Mouse (Mus musculus): ENCODE data around the gene Cir1. TPM values are rescaled to one million over a fixed set of nuclear protein-coding genes. Genes with fewer than 3 reads are reported as not detected.
A peak's percentile ranks its signal among the peaks of the same experiment; 100 is the strongest.

The Cir1 gene
- polyA plus RNA-seq, 1 experiment = 6.6 TPM

DNA sequence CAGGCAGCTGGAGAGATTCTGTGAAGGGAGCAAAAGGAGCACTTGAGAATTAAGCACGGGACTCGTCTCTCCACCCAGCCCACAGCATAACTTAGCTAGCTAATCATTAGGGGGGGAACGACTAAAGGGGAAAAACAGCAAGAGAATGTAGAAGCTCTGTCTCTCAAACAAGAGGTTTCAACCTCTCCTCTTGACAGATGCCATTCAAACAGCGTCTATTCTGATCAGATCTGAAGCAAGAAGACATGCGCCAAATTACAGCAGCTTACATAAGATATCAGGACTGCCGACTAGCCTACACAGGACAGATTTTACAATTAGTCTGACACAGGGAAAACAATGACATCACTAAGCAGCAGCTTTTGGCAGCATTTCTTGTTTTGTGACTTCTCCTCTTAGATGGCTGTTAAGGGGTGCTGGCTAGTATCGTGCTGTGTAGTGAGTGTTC lies 39.5 kb upstream of the Cir1 start:
- no peak for TF ChIP-seq MYOG (IDR thresholded peaks at IDR 0.05; ENCODE audit: control insufficient read depth in 1 of 3, insufficient read depth in 1 of 3, insufficient read length in 2 of 3, low read depth in 2 of 3)
- no peak for TF ChIP-seq MAX (IDR thresholded peaks at IDR 0.05; ENCODE audit: low read depth)
- no peak for TF ChIP-seq E2F4 (IDR thresholded peaks at IDR 0.05; ENCODE audit: insufficient read depth)
- TF ChIP-seq TCF12 (IDR thresholded peaks at IDR 0.05; ENCODE audit: insufficient read depth, poor library complexity, severe bottlenecking) = no peak
- peak; percentile 79; the same call in 1 of the 2 replicates for TF ChIP-seq CEBPB (IDR thresholded peaks at IDR 0.05; ENCODE audit: insufficient read depth, poor library complexity, severe bottlenecking)
- Histone ChIP-seq H3K27me3 (ENCODE audit: control insufficient read depth, insufficient read depth, insufficient read length) (no peaks in the 10 kb centered on the region), H3ac (ENCODE audit: control insufficient read depth, insufficient read length) (no peak overlapping the region), H3K36me3 (ENCODE audit: control insufficient read depth, insufficient read depth) (no peaks in the 10 kb centered on the region), H3K4me2 (ENCODE audit: low read depth) (peak overlapping the region; percentile 81), H3K79me2 (ENCODE audit: control insufficient read depth, insufficient read depth) (no peaks in the 10 kb centered on the region), H3K4me3 (no peak overlapping the region)

DNA sequence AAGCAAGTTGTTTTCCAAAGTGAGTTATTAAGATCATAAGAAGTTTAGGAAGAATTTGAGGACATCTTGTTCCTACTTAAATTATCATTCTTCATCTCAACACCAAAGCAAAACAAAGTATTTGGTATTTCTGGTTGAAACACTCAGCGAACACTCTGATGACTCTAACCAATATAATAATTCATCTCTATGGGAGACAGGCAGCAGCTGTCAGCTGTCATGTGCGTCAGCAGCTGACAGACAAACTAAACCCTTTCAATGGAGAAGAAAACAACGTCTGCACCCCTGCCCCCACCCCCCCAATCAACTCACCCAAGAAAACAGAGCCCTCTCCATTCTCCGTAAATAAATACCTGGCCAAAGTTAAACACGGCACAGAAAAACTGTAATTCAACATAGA lies 39.0 kb upstream of the Cir1 start:
- Histone ChIP-seq H3K4me3 (no peak overlapping the region), H3K79me2 (ENCODE audit: control insufficient read depth, insufficient read depth) (no peaks in the 10 kb centered on the region), H3ac (ENCODE audit: control insufficient read depth, insufficient read length) (no peak overlapping the region), H3K4me2 (ENCODE audit: low read depth) (peak overlapping the region; percentile 81), H3K36me3 (ENCODE audit: control insufficient read depth, insufficient read depth) (no peaks in the 10 kb centered on the region), H3K27me3 (ENCODE audit: control insufficient read depth, insufficient read depth, insufficient read length) (no peaks in the 10 kb centered on the region)
- no peak for TF ChIP-seq E2F4 (IDR thresholded peaks at IDR 0.05; ENCODE audit: insufficient read depth)
- TF ChIP-seq MYOD1 (IDR thresholded peaks at IDR 0.05; ENCODE audit: control insufficient read depth in 1 of 3, insufficient read length in 2 of 3, low read depth in 2 of 3) = peak; percentile 97 to 99 (median 97)
- peak; percentile 25 for TF ChIP-seq USF1 (IDR thresholded peaks at IDR 0.05; ENCODE audit: low read depth)
- no peak for TF ChIP-seq REST (IDR thresholded peaks at IDR 0.05; ENCODE audit: insufficient read depth, insufficient read length)
- no peak for TF ChIP-seq MAX (IDR thresholded peaks at IDR 0.05; ENCODE audit: low read depth)
- TF ChIP-seq TCF3 (IDR thresholded peaks at IDR 0.05; ENCODE audit: insufficient read length, low read depth) = peak; percentile 90
- TF ChIP-seq CEBPB (IDR thresholded peaks at IDR 0.05; ENCODE audit: insufficient read depth, poor library complexity, severe bottlenecking) = no peak
- no peak for TF ChIP-seq SRF (IDR thresholded peaks at IDR 0.05; ENCODE audit: control insufficient read depth, insufficient read length, low read depth)
- peak; percentile 97 for TF ChIP-seq TCF12 (IDR thresholded peaks at IDR 0.05; ENCODE audit: insufficient read depth, poor library complexity, severe bottlenecking)
- TF ChIP-seq POLR2A (IDR thresholded peaks at IDR 0.05; ENCODE audit: insufficient read length, low read depth) = no peak
- no peak for TF ChIP-seq POLR2AphosphoS2 (IDR thresholded peaks at IDR 0.05; ENCODE audit: insufficient read length, low read depth)
- TF ChIP-seq MYOG (IDR thresholded peaks at IDR 0.05; ENCODE audit: control insufficient read depth in 1 of 3, insufficient read depth in 1 of 3, insufficient read length in 2 of 3, low read depth in 2 of 3) = peak in 2 of 3 experiments; percentile 61 to 97

GRCm38 (mm10) chr2:73348221-73348620 lies 35.7 kb upstream of the Cir1 start:
- Histone ChIP-seq H3K36me3 (ENCODE audit: control insufficient read depth, insufficient read depth) (no peaks in the 10 kb centered on the region), H3K79me2 (ENCODE audit: control insufficient read depth, insufficient read depth) (no peaks in the 10 kb centered on the region), H3K27me3 (ENCODE audit: control insufficient read depth, insufficient read depth, insufficient read length) (no peaks in the 10 kb centered on the region), H3K4me3 (no peak overlapping the region), H3K4me2 (ENCODE audit: low read depth) (no peak overlapping the region), H3ac (ENCODE audit: control insufficient read depth, insufficient read length) (no peak overlapping the region)
- TF ChIP-seq POLR2AphosphoS2 (IDR thresholded peaks at IDR 0.05; ENCODE audit: insufficient read length, low read depth) (no peak), SRF (IDR thresholded peaks at IDR 0.05; ENCODE audit: control insufficient read depth, insufficient read length, low read depth) (no peak), MAX (IDR thresholded peaks at IDR 0.05; ENCODE audit: low read depth) (no peak), CEBPB (IDR thresholded peaks at IDR 0.05; ENCODE audit: insufficient read depth, poor library complexity, severe bottlenecking) (no peak), POLR2A (IDR thresholded peaks at IDR 0.05; ENCODE audit: insufficient read length, low read depth) (no peak), TCF3 (IDR thresholded peaks at IDR 0.05; ENCODE audit: insufficient read length, low read depth) (no peak), E2F4 (IDR thresholded peaks at IDR 0.05; ENCODE audit: insufficient read depth) (no peak), MYOG (IDR thresholded peaks at IDR 0.05; ENCODE audit: control insufficient read depth in 1 of 3, insufficient read depth in 1 of 3, insufficient read length in 2 of 3, low read depth in 2 of 3) (no peak), MYOD1 (IDR thresholded peaks at IDR 0.05; ENCODE audit: control insufficient read depth in 1 of 3, insufficient read length in 2 of 3, low read depth in 2 of 3) (no peak), TCF12 (IDR thresholded peaks at IDR 0.05; ENCODE audit: insufficient read depth, poor library complexity, severe bottlenecking) (no peak), REST (IDR thresholded peaks at IDR 0.05; ENCODE audit: insufficient read depth, insufficient read length) (no peak), USF1 (IDR thresholded peaks at IDR 0.05; ENCODE audit: low read depth) (no peak)

- no peaks in the 10 kb centered on the region for H3K36me3 ChIP-seq (ENCODE audit: control insufficient read depth, insufficient read depth)
- H3K79me2 ChIP-seq (ENCODE audit: control insufficient read depth, insufficient read depth) = no peaks in the 10 kb centered on the region
- TF ChIP-seq MYOG (IDR thresholded peaks at IDR 0.05; ENCODE audit: control insufficient read depth in 1 of 3, insufficient read depth in 1 of 3, insufficient read length in 2 of 3, low read depth in 2 of 3) (no peak), MYOD1 (IDR thresholded peaks at IDR 0.05; ENCODE audit: control insufficient read depth in 1 of 3, insufficient read length in 2 of 3, low read depth in 2 of 3) (no peak), TCF12 (IDR thresholded peaks at IDR 0.05; ENCODE audit: insufficient read depth, poor library complexity, severe bottlenecking) (no peak), USF1 (IDR thresholded peaks at IDR 0.05; ENCODE audit: low read depth) (no peak), MAX (IDR thresholded peaks at IDR 0.05; ENCODE audit: low read depth) (no peak), E2F4 (IDR thresholded peaks at IDR 0.05; ENCODE audit: insufficient read depth) (no peak), CEBPB (IDR thresholded peaks at IDR 0.05; ENCODE audit: insufficient read depth, poor library complexity, severe bottlenecking) (no peak)
- no peaks in the 10 kb centered on the region for H3K27me3 ChIP-seq (ENCODE audit: control insufficient read depth, insufficient read depth, insufficient read length)
- H3K4me3 ChIP-seq = no peak overlapping the region
- no peak overlapping the region for H3K4me2 ChIP-seq (ENCODE audit: low read depth)
- no peak overlapping the region for H3ac ChIP-seq (ENCODE audit: control insufficient read depth, insufficient read length)
These were observed 35.3 kb upstream of the Cir1 start for GRCm38 (mm10) chr2:73347766-73348165.

- TF ChIP-seq TCF3 (IDR thresholded peaks at IDR 0.05; ENCODE audit: insufficient read length, low read depth) (no peak), POLR2A (IDR thresholded peaks at IDR 0.05; ENCODE audit: insufficient read length, low read depth) (no peak), MYOD1 (IDR thresholded peaks at IDR 0.05; ENCODE audit: control insufficient read depth in 1 of 3, insufficient read length in 2 of 3, low read depth in 2 of 3) (no peak), TCF12 (IDR thresholded peaks at IDR 0.05; ENCODE audit: insufficient read depth, poor library complexity, severe bottlenecking) (no peak), MAX (IDR thresholded peaks at IDR 0.05; ENCODE audit: low read depth) (no peak), E2F4 (IDR thresholded peaks at IDR 0.05; ENCODE audit: insufficient read depth) (no peak), SRF (IDR thresholded peaks at IDR 0.05; ENCODE audit: control insufficient read depth, insufficient read length, low read depth) (no peak), MYOG (IDR thresholded peaks at IDR 0.05; ENCODE audit: control insufficient read depth in 1 of 3, insufficient read depth in 1 of 3, insufficient read length in 2 of 3, low read depth in 2 of 3) (no peak), CEBPB (IDR thresholded peaks at IDR 0.05; ENCODE audit: insufficient read depth, poor library complexity, severe bottlenecking) (no peak), POLR2AphosphoS2 (IDR thresholded peaks at IDR 0.05; ENCODE audit: insufficient read length, low read depth) (no peak)
- H3ac ChIP-seq (ENCODE audit: control insufficient read depth, insufficient read length) = no peak overlapping the region
- no peak overlapping the region for H3K4me3 ChIP-seq
- H3K4me2 ChIP-seq (ENCODE audit: low read depth) = no peak overlapping the region
- H3K79me2 ChIP-seq (ENCODE audit: control insufficient read depth, insufficient read depth) = no peaks in the 10 kb centered on the region
- H3K36me3 ChIP-seq (ENCODE audit: control insufficient read depth, insufficient read depth) = no peaks in the 10 kb centered on the region
- no peaks in the 10 kb centered on the region for H3K27me3 ChIP-seq (ENCODE audit: control insufficient read depth, insufficient read depth, insufficient read length)
These were observed 34.6 kb upstream of the Cir1 start for GRCm38 (mm10) chr2:73347136-73347535.
